Mouse (Mus musculus) right cerebral cortex, postnatal 36 days (tissue): ENCODE measurements around the gene Ppp1r27.
"Not testable (repeated sequence)": the region's sequence is repeated elsewhere in the genome, so short reads cannot be mapped to it uniquely, and the experiment has no call there.

Experiments
- DNase-seq, 2 experiments: peaks; one replicate each; pipeline ENCODE4 v3.0.0; 2022; ENCODE audit warnings: low spot score in 2 of 2, mixed read lengths in 1 of 2

Gene Ppp1r27

DNA sequence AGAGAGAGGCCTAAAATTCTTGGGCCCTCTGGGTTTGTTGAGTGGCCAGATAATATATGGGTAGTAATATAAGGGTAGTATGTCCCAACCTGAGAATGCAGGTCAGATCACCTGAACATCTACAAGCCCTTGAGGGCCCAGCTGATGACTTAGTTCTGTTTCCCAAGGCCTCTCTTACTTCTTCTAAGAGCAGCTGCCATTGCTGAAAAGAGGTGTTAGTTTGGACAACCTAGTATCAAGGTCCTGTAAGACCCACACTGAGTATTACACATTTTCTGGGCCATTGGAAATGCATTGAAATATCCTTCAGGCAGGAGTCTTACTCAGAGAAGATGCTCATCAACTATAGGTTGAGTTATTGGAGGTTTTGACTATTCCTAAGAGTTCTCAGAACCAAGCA is 25.0 kb upstream of the Ppp1r27 start:
- no peak for DNase-seq

DNA sequence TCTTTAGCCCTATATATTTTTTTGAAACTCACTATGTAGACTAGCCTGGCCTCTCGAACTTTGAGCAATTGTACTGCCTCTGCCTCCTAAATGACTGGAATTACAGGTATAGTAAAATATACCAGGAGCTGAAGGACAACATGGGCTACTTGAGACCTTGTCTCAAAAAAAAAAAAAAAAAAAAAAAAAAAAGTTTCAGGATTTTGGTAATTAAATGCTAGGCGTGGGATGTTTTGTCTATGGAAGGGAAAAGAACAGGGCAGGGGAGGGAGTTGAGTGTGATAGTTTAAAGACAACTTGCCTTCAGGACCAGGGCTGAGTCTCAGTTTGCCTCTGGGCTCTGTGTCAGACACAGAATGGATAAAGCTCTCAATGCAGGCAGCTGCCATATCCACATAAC is 24.1 kb upstream of the Ppp1r27 start:
- DNase-seq = no peak

DNA sequence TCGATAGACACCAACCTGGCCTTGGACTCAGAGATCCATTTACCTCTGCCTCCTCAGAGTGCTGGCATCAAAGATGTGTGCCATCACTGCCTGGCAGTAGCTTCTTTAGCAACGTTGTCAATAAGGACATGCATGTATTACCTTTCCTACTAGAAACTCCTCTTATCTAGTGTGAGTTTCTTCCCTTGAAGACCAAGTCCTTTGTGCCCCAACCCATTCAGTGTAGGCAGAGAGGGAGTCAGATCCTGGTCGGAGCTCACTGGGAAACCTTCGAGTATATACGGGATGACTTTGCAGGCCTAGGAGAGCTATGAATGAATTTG is 23.3 kb upstream of the Ppp1r27 start:
- DNase-seq = no peak

DNA sequence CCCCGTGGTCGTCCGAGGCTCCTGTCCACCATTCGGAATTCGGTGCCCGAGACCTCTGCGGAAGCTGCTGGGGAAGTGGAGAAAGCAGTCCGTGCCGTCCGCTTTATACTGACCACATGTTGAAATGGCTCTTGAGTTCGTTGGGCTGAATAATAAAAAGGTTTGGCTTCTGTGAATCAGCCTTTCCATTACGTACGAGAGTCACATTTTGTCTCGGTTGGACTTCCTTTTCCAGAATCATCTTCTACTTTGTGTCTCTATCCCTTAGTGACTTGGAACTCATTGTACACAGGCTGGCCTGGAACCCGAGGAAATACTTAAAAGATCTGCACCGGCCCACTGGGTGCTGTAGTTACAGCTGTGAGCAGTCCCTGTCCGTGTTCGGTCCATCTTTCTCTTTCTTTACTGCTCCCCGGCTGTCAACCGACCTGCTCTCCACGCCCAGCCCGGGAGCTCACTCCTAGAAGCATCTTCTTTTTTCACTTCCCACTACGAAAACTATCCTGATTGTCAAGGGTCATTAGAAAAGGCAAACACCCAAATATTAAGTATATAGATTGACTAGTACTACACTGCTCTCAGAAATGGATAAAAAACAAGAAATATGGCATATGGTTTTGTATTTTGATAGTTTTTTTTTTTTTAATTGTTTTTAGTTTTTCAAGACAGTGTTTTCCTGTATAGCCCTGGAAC is 22.8 kb upstream of the Ppp1r27 start:
- DNase-seq = no peak

DNA sequence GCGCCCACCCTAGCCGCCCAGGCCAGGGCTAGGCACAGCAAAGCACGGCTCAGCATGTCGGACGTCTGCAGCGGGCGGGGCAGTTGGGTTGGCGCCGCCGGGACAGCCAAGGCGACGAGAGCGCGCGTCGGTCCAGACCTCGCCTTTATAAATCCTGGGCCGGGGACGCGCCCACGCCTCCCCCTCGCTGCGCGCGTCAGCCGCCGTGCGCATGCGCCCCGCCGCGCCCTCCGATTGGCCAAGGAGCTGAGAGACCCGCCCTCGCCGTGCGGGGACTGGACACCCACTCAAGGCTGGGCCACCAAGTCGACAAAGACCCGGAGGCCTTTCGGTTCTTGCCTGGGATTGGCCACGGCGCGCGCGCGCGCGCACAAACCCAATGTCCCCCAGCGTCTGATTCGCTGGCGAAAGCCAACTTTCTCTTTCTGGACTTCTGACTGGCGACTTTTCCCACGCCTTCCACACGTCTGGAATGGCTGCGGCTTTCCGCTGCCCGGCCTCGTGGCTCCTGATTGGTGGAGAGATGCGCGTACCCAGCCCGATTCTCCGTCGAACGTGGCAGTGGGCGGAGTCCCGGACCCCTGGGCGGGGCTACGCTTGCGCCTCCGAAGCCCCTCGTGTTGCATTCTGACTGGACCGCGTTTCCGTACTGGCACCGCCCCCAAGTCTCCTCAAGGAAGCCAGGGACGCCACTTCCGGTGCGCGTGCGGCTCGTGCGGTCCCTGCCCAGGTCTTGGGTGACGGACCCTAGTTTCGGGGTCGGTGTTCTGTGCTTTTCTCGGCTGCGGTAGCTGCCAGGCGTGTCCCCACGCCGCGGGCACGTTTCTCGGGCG is 22.0 kb upstream of the Ppp1r27 start, which contains the start of gene P4hb:
Gene P4hb, minus strand, starts transcription at position 502 of the 833 bp plus-strand sequence.
- DNase-seq = peak; percentile 100

DNA sequence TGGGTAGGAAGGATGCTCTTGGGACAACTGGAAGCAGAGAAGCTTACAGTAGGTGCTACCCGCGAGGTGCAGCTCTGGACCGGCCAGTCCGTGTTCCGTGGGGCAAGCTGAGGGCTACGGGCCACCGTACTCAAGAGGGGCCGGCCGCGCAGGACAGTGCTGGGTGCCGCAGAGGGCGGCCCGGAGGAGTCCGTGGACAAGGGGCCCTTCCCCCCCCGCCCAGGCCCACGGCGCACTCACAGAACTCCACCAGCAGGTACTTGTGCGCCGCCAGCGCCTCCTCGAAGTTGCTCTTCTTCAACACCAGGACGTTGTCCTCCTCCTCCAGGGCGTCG is 21.5 kb upstream of the Ppp1r27 start:
- DNase-seq = no peak

DNA sequence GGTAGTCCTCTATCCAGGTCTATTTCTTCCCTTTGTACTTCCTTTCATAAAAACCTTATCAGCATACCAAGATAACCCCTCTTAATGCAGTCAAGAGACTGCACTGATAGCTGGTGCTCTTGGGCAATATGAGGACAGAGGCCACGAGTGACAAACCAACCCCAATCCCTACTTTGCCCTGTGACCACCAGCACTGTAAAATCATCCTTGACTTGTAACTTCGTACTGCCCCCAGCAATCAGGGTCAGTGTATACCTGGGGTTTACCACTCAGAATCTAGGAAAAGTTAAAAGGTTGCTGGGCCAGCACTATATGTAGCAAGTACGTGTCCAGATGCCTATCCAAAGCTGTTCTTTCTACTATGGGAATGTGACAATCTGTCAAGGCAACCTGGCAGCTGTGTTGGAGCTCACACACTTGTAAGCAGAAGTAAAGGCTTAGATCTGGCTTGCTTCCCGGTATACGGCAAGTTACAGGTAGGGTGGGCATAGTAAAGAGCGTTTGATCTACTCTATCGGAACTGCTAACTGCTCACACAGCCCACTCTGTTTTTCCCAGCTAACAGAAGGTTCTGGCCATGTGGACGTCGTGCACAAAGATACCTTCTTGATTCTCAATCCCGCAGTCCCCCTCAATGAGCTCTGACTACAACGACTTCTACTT is 21.0 kb upstream of the Ppp1r27 start:
- DNase-seq = no peak

DNA sequence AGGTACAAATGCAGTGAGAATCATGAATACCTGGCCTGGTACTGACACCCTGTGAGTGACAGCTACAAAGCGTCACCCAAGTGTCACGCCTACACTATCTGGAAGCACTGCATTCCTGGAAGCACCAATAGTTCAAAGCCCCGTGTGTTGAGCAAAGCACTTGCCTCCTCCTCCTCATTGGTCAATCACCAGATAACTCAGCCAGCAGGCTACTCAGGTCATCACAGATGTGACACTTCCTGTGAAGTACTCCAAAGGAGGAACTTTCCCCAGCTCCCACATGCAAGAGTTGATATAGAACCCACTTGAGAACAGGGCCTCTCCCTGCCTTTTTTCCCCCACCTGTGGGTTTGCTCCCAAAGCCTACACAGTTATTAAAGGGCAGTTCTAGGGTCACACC is 20.2 kb upstream of the Ppp1r27 start:
- DNase-seq = no peak

DNA sequence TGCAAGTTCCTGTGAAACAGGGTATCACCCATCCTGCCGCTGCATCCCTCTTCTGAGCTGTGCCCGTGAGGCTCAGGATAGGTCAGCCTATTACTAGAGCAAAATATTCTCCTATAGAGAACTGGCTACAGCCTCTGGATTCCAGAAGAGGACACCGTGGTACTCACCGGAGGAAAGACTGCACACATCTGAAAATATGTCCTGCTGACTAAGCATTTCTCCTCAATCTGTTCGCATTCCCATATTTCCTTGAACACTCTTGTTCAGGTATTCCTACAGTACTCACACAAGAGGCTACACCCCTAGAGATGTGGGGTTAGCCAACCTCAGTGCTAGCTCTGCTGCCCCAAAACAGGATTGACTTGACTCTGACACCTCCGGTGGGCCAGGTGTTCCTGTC is 17.4 kb upstream of the Ppp1r27 start:
- DNase-seq = no peak

DNA sequence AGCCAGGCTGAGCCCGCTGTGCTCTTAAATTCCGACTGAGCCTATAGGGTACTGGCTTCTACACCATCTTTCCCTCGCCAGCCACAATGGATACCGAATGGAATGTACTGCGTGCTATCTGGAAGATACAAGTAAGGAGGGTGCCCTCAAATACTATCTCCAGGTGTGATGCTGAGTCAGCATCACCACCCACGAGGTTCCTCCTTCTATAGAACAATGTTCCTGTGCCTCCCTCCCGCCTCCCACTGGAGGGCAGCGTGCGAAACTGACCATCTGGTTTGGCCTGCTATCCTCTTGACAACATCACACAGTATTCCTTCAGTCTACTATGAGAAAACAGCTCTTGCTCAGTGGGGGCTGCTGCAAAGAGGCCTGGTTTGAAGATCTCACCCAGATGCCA is 14.2 kb upstream of the Ppp1r27 start:
- no peak for DNase-seq

DNA sequence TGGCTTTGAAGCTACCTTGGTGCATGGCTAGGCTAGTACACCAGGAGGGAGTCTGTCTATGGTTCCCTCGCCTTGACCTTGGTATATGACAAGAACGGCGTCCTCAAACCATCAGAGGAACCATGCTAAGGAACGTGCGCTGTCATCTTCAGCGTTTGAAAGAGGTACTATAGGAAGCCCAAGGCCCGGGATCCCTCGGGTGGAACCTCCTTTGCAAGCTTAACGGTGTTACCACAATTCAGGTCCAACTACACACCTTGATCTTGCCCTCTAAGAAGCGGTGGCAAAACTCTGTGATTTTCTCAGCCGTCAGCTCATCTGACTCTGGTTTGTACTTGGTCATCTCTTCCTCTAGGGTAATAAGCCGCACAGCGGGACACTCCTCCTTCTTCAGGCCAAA is 12.0 kb upstream of the Ppp1r27 start:
- DNase-seq = no peak

DNA sequence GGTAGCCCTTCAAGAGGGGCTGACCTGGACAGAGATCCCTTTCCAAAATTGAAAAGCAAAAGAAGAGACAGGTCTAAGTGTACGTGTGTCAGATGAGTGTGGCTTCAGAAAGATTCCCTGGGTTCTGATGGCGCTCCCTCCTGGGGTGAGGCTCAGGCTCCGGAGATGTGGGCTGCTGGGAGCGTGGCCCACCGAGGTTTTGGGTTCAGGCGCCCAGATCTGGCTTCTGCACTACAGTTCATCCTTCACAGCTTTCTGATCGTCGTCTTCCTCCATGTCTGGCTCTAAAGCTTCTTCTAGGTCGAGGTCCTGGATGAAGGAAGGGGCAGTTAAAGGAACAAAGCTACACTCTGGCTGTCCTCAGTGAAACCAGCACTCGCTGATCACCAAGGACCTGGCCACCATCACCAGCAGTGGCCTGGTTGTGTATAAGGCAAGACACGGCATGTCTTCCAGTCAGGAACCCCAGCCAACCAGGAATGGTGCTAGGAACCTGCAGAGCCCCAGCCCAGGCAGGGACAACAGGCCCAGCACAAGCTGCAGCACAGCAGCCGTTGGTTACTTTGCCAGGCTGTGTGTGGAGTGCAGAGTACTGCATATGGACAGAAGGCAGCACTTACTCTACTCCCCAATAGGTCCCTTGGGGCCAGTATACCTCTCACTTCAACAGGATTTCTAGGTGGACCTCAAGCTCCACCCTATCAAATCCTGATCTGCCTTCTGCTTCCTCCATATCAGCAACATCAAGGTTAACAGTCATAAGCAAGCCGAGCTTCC is 10.2 kb upstream of the Ppp1r27 start:
- no peak for DNase-seq

DNA sequence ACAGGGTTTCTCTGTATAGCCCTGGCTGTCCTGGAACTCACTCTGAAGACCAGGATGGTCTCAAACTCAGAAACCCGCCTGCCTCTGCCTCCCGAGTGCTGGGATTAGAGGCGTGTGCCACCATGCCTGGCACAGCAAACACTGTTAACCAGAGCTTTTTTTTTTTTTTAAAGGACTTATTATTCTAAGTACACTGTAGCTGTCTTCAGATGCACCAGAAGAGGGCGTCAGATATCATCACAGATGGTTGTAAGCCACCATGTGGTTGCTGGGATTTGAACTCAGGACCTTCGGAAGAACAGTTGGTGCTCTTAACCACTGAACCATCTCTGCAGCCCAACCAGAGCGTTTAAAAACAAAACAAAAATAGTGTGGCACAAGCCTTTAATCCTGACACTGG is 7.9 kb upstream of the Ppp1r27 start:
- DNase-seq = not testable (repeated sequence)

DNA sequence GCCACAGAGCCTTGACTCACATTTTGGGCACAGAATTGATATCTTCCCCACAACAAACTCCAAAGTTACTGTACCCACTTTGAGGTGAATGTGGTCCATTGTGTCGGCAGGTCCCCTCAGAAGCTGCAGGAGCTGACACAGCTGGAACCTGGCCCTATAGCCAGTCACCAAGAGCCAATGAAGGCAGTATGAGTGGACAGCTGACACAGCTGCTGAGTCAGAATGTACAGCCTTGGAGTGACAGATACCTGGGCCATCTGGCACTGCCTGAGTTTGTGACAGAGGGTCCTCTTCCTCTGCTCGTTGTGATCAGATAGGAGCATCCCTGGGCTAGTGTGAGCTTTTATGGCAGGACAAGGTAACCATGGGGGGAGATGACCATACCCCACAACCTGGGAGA is 4.3 kb upstream of the Ppp1r27 start:
- no peak for DNase-seq

DNA sequence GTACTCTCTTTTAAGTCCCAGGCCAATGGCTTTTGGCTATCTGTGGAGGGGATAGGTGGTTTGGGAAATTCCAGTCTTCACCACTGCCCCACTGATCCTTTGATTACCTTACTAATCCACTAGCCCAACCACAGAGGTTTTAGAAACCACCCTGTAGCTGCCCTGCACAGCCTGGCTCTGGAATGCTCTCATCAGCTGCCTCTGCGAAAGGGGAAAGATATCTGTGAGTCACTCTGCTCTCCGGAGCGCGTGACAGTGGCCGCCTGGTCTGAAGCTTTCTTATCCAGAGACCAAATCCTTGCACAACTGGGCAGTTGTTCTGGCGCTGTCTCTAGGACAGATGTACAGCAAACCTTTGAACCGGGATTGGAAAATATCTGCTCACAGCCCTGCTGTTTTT is 3.9 kb upstream of the Ppp1r27 start:
- no peak for DNase-seq

DNA sequence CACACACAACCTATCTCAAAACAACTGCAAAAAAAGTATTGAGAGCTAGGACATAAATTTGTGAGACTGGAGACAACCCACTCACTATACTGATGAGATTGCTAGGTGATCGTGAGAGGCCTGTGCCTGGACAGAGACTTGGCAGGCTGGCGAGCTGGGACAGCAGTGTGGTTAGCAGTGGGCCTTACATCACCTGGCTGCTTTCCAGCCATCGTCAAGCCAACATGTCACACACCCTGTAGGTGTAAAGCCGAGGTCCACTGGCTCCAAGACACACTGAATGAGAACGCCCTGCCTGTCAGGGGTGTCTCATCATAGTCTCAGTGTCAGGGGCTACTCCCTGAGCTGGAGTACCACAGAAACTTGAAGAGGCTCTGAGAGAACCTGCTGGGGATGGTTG is 1.8 kb upstream of the Ppp1r27 start:
- DNase-seq = no peak

DNA sequence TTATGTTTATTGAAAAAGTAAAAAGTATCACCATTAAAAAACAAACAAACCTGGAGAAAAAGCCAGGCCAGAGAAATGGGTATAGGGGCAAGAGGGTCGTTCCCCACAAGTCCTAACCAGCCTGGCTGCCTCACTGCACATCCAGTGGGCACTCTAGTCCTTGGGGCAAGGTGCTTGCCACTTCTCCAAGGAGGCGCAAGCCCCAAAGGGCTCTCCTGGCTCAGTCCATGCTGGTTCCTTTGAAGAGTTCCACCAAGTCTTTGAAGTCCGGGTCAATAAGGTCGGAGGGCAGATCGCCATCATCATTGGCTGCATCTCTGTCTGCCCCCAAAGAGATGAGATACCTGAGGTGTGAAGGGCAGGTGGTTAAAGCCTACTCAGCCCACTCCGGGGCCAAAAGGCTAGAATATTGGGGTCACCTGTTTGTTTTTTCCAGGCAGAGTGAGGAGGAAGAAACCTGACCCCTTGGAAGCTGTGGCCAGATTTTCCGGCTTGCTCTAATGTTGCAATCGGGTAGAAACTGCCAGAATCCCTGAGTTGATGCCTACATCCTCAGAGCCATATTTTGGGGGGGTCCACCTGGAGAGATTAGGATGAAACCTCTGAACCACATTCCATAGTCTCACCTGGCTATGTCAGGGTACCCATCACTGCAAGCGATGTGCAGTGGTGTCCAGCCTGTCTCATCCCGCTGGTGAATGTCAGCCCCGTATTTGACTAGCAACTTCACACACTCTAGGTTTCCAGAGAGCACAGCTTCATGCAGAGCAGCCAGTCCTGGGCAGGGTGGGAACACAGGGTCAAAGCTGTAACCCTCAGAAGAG is 734 bp downstream of the Ppp1r27 start:
- DNase-seq = no peak

DNA sequence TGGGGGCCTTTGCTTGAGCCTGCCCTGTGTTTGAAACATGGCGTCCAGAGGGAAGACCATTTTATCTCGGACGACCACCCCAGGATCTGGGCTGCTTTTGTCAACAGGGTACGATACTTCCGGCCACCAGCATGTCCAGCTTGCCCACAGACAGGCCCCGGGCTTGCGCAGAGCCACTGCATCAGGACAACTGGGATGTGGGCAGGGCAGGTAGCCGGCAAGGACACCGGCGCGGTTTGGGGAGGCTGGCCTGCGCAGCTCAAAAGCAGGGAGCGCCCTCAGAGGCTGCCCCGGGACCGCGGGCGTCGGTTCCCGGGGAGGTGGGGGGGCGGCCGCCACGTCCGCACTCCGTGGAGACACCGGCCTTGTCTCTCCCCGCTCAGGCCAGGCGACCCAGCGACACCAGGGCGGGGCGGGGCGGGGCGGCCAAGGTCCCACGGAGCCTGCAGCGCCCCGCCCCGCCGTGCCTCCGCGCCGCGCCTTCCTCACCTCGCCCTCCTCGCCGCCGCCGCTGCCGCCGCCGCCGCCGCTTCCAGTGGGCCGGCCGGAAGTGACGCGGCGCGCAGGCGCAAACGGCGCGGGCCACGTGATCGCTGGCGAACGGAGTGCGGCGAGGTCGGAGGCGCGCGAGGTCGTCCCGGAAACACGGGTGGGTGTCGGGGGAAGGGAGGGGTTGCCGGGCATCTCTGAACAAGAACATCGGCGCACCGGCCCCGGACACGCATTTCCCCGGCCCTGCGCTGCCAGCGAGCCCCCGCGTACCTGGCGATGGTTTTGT is 1.6 kb downstream of the Ppp1r27 start, which contains the start of gene Mcrip1:
Gene Mcrip1, minus strand, starts transcription at position 560 of the 778 bp plus-strand sequence.
- peak; percentile 89 to 90 for DNase-seq

DNA sequence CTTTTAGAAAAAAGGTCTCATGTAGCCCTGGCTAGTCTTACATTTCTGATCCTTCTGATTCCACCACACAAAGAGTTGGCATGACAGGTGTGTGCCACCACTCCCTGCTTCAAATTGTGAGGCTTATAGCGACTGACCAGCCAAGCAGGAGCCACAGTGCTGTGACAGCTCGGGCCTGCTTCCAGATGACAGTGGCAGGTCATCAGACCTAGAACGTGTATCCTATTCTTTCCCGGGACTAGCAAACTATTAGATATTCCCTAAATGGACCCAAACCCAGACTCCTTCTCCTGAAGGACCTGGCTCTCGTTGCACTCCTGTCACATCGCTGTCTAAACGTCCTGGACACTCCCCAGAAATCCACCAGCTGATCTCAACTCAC is 2.2 kb downstream of the Ppp1r27 start:
- no peak for DNase-seq

DNA sequence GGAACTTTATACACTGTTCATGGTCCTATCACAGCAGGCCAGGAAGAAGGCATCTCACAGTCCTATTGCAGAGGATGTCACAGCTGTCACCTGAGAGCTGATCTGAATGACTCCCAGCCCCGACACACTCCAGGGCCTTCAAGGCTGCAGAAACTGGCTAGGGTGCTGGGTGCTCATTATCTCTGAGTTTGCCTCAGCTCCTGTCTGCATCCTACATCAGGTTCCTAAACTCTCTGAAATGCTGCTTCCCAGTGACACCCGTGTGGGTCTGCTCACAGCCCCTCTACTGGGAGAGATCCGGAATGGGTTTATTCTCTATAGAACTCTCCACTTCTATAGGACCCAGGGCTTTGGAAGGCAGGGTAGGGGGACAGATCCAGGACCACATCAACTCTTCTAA is 2.7 kb downstream of the Ppp1r27 start:
- no peak for DNase-seq

DNA sequence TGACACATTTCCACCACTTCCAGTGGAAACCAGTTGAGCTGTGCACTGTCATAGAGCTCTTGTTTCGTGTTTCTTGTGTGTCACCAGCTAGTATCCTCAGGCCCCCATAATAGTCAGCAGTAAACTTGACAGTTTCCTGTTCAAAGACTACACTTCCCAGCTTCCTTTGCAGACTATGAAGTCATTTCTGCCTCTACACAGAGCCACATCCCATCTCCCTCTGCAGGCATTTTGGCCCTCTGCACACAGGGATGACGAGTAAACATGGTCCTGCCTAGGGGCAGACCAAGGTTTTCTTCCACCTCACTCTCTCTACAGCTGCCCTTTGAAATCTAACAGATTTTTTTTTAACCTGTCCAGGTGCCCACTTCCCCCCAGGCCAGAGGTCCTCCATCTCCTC is 3.5 kb downstream of the Ppp1r27 start:
- no peak for DNase-seq
